Mouse (Mus musculus): ENCODE results near the gene Klhl2.

Gene Klhl2

GRCm38 (mm10) chr8:64764075-64764474, 85.7 kb downstream of the Klhl2 start:
- DNase-seq, result no peak

DNA sequence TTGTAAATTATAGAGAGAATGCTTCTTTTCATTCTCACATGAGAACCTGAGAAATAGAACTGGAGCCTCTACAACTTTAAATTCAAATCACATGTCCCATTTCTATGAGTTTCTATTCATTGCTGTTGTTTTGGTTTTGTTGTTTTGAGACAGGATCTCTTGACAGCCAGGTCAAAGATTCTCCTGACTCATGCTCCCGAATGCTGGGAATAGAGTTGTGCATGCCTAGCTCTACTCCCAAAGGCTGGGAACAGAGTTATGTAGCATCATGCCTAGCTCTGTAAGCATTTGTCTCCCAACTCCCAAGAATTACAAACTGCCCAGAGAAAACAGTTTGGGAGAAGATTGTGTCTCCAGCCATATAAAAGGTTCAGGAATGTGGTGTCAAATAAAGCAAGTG, 87.1 kb downstream of the Klhl2 start:
- DNase-seq, result no peak

DNA sequence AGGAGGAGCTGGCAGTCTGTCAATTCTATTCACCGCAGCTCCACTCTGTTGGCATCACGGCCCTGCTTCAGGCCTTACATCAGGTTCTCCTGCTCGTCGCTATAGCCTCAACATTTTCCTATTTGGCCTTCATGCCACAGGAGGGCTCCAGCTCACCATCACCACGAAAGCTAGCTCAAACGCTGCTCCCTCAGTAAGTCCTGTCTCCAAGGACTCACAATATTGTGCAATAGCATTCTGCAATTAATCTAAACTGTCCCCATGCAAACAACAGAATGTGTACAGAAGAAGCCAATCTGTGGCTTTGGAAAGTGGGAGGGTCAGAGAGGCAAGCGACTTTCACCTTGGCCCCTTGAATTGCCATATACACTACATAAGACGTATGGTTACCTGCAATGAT, 88.4 kb downstream of the Klhl2 start:
- peak; percentile 11 for DNase-seq

- no peak for DNase-seq
These were observed 91.9 kb downstream of the Klhl2 start for GRCm38 (mm10) chr8:64757956-64758355.

DNA sequence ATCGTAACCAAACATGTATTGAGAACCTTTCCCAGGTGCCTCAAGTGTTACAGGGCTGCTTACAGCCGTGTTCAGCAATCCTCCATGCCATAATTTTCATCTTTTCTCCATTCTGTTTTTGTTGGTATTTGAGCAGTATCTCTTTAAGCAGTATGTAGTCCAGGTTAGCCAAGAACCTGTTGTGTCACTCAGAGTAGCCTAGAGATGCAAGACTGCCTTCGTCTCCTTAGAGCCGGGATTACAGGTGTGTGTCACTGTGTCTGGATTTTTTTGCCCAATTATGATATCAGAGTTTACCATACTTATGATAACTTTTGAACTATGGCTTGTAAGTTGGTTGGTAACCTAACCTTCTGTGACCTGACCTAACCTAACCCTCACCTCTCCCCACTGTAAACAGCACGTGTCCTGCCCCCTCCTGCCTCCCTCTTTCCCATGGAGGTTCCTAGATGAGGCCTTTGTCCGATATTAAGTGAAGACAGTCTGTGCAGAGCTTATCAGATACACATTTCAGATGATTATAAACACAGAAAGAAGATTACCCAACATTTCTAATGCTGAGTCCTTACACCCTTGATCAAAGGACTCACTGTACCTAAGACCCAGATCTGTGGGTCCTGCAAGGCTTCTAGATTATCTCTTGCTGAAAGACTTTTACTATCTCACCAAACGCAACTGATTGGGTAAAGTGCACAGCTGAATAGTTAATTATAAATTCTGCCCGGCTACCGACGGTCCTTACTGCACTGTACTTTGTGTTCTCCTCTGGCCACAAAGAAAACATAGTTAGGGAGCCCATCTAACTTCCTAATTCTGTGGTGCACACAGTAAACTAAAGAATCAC, 103.4 kb downstream of the Klhl2 start:
- no peak for DNase-seq

- DNase-seq, result no peak
These were observed 109.1 kb downstream of the Klhl2 start for GRCm38 (mm10) chr8:64740547-64741211.

GRCm38 (mm10) chr8:64738916-64739315, 110.9 kb downstream of the Klhl2 start:
- DNase-seq, result no peak

DNA sequence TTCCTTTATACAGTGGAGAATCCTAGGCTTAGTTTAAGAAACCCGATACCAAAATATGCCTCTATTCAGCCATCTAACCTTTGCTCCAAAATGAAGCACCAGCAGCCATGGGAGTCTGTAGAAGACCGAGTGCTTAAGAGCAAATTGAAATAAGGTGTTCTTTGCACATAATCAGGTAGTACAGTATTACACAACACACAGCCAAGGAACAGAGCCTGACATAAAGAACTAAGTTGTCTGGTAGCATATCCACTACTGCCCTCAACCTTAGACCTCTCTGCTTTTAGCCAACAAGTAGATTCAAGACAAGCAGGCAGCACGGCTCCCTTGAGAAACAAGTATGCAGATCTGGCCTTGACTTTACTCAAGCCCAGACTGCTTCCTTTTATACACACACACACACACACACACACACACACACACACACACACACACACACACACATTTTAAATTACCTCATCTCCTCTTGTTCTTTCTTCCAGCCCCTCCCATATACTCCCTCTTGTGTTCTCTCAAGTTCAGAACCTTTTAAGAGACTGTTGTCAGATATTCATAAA, 113.0 kb downstream of the Klhl2 start:
- DNase-seq, result no peak

DNA sequence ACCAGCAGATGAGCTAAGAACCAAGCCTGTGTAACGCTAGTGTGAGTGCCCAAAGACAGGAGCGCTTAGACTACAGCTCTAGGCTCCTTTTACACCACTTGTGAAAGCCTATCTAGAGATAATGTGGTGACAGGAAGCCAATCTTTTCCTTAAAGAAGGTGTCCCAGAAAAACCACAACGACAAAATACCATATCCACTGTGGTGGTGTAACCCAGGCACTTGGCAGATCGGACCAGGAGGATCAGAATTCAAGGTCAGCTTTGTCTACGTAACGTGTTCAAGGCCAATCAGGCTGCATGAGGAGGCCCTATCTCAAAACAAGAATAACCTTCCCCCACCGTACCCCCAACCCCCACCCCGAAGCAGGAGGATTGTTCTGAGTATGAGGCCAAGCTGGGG, 114.7 kb downstream of the Klhl2 start:
- DNase-seq, result no peak

DNA sequence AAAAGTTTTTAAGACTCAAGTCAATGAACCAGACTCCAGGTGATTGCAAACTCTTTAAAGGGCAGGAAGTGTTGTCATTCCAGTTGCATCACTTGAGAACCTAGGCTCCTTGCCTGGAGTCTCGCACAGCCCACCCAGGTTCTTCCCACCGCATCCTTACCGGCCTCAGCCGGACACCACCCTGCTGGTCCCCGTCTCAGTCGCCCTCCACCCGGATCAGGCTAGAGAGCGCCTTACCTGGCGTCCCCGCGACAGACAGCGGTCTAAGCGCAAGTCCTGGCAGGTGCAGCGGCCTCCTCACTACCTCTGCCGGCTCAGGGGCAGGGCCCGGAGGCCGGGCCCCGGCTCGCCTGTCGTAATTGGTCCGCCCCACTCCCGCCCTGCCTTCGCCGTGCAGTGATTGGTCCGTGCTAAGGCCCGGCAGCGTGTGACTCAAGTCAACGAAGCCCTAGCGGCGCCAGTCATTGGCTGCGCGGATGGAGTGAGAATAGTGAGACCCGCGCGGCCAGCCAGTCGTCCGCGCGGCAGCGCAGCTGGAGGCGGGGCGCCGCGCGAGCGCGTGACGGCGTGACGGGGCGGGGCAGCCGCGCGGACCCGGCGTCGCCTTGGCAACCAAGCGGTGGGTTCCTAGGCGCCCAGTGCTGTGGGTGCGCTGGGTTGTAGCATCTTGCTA, 116.4 kb downstream of the Klhl2 start, which contains the start of gene Msmo1:
Msmo1 (minus strand) TSS at position 522 of the 673 bp plus-strand sequence.
- DNase-seq, result peak; percentile 95

DNA sequence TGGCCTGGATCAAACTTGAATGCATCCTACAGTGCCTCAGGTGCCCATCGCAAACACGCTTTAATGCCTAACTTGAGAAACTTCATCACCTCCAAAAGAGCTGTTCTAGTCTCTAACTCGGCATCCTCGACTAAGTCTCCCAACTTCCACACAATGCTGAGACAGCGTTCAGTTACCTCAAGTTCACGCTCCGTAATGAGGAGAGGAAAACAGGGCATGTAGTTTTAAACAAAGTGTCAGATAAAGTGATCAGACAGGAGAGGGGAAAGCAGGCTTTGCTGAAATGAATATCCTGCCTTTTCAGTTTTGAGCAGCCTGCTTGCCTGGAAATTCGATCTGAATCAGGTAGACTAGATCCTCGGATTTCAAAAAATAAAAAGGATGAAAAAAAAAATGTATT, 117.2 kb downstream of the Klhl2 start:
- DNase-seq, result no peak

- no peak for DNase-seq
These were observed 121.7 kb downstream of the Klhl2 start for GRCm38 (mm10) chr8:64728156-64728555.

DNA sequence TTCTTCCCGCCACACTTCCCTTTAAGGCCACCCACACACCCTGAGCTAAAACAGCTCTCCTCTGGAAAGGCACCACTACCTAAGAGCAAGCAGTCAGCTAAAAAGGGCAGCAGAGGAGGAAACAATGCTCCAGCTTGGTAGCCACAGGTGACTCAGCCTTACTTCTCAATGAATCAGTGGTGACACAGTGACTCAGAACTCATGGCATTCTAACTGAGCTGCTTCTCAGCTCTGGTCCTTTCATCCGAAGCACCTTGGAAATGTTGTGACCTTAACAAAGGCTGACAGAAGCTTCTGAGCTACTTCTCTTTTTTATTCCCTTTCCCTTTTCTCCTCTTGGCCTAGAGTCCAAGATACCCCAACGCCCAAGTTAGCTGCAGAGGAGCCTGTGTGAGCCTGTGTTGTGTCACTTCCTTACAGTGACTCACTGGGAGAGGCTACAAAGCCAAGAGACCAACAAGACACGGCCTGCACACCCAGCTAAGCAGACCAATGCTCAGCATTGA, 123.6 kb downstream of the Klhl2 start:
- DNase-seq, result no peak

- no peak for DNase-seq
These were observed 126.6 kb downstream of the Klhl2 start for GRCm38 (mm10) chr8:64723206-64723605.

DNA sequence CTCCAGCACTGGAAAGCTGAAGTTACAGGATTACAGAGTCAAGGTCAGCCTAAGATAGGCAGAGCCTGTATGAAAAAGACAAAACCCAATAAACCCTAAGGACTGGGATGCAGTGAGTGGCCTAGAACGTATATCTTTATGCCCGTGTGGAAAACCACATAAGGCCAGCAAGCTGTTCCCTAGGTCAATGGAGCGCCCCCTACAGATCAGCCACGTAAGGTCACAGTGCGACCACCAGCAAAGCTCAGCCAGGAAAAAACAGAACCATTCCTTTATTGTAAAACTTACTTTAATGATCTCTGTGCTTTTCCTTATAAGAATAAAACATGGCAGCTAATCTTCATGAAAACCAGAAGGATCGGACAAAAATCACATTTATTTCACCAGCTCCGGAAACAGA, 131.9 kb downstream of the Klhl2 start:
- DNase-seq, result no peak

DNA sequence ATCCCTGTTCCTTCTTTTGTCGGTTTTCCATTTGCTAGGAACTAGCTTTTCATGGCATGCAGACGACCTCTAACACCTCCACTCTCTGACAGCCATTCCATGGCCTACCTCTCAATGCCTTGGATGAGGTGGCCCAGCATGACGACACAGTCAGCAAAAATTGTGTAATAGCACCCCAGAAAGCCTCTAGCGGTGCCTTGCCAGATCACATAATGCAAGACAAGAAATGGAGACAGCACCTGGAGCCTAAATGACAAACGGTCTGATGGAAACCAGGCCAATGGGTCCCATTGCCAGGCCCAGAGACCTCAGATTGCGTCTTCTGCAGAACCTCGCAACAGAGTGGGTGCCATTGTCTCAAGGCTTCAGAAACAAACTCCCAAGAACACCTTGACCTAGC, 137.3 kb downstream of the Klhl2 start:
- DNase-seq, result no peak

DNA sequence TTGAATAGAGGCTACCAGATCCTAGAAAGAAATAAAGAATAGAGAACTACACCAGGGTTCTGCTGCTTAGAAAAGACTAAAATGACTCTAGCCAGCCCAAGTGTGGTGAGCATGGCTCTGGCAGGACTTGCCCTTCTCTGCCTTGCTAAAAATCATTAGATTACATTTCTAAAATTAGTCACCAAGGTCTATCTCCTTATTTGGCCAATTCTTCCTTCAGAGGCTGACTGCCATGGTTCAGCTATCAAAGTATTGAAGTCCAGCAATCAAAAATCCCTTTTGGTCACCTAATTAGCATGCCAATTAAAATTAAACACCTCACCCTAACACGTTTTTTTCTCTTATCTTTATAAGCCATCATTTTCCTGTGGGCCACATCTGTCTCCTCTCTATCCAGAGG, 138.3 kb downstream of the Klhl2 start:
- DNase-seq, result no peak

DNA sequence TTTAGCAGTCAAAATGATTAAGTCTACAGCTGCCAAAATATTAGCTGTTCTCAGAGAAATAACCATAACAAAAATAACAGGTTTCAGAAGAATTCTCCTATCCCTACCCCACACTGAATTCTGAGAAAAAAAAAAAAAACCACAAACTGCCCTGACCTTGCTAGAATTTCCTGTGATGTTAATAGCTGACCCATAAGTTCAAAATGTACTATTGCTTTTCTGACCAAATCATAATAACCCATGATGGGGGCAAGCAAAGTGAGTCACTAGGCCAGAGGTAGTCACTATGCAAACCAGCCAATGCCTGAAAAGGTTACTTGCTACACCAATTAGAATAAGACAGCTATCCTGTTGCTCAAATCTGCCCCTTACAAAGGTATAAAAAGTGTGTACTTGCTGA, 142.3 kb downstream of the Klhl2 start:
- no peak for DNase-seq

GRCm38 (mm10) chr8:64703191-64703590, 146.6 kb downstream of the Klhl2 start:
- DNase-seq, result no peak

- peak; percentile 77 for DNase-seq
These were observed 157.1 kb downstream of the Klhl2 start, which contains the start of gene Cpe for GRCm38 (mm10) chr8:64692651-64693201. Cpe (minus strand) TSS chr8:64693054.

DNA sequence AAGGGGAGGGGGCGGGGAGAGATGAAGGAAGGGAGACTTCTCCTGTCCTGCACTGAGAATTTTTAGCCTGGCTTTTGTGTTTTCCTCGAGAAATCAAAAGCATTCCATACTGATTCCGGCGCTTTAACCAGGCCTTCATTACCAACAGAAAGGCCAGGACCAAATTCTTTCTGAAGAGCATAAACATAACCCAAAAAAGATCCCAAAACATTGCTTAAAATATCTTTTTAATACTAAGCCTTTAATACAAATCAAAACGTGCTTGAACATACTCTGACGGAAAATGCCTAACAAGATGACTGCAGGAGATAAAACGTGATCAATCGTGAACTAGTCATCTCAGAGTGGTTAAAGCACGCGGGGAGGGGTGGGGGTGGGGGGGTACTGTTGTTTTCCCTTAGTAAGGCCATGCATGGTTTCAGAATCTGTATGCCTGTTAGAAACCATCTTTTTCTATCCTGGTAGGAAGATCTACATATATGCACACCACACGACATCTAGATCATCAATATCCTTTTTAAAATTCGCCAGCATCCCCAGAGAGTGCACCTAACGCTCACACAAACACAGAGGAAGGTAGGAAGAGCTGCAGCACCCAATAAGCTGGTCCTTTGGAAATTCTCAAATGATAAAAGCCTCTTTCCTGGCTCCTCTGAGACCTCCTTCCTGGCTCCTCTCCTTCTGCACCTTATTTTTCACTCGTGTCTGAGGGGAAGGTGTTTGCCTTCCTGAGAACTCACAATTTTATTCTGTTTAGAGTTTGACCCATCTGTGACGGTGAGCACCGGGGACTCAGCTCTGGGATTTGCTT, 158.0 kb downstream of the Klhl2 start:
- DNase-seq, result no peak

DNA sequence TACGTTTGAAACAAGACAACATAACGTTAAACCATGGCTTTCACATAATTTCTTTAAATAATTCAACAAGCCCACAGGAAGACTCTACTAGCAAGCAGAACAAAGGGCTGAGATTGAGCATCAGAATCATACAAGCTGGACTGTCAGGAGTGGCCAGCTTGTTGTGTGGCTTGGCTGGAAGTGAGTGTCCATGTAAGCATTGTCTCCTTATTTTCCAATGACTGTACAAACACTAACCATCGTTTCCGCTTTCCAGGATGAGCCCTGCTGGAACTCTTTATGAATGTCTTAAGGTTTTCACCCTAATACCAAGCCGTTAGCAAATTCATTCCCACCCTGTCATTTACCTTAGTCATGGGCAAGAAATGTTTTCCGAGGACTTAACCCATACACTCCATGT, 159.0 kb downstream of the Klhl2 start:
- no peak for DNase-seq
